Mouse (Mus musculus): ENCODE results near the gene Tdpoz1.
"Not testable (repeated sequence)": the region's sequence is repeated elsewhere in the genome, so short reads cannot be mapped to it uniquely, and the experiment has no call there.

DNA sequence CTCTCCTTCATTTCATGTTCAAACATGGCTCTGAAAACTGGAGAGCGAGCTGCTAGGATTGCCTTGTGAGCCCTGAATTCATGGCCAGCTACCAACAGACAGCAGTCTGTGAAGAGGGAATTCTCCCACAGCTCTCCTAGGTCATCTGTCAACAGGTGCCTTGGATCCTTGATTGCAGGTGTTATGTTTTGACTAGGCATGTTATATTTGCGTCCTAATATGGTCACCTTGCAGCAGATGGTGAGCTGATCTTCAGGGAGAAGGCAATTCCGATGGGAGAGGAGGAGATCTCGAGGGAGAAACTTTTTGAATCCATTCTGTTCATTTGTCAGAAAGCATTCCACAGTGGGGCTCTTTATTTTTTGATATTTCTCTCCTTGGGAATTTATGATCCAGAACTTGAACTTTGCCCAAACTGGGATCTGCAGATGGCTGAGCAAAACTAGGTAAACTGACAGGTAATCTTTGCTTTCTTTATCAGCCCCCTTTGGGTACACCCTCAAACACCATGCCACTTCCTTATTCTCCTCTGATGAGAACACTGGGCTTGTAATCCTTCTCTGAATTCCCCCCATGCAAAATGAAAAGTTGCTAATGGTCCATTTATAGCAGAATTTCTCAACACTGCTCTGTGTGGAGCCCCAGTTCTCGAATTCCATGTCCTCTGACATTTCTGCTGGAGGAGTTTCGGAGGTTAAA, 5.2 kb downstream of the Tdpoz1 start:
- TF ChIP-seq TAL1, GATA1 (IDR thresholded peaks at IDR 0.05; ENCODE audit: low read length): not testable (repeated sequence)

Measured in erythroblast, embryonic 14.5 days (primary cell).